Mouse (Mus musculus): ENCODE measurements at regions not wholly inside any gene's neighbourhood (a gene's known extent, or its start where the extent isn't known, plus 50 kb on each side); places are given as distances from the start of the nearest gene placed in this dataset.

- H3K4me3 ChIP-seq: no peak overlapping the region
- no peak overlapping the region for H3K9ac ChIP-seq
- no peak overlapping the region for H3K4me2 ChIP-seq
- 59% methylated on average over 4 of the region's 4 CpGs for WGBS
- H3K4me1 ChIP-seq: no peaks in the 10 kb centered on the region
- ATAC-seq (ENCODE audit: extremely low read depth, insufficient number of reproducible peaks, low FRiP score, low TSS enrichment): no peak
- H3K36me3 ChIP-seq: no peaks in the 10 kb centered on the region
- H3K27me3 ChIP-seq (replicated peaks): no peaks in the 10 kb centered on the region
- no peak overlapping the region for H3K27ac ChIP-seq (replicated peaks)
- H3K9me3 ChIP-seq: no peaks in the 10 kb centered on the region
These were observed 370.5 kb downstream of the Cdh11 start for GRCm38 (mm10) chr8:102414931-102415330.

GRCm38 (mm10) chr8:102413446-102413845 lies 372.0 kb downstream of the Cdh11 start:
- no peak overlapping the region for H3K27ac ChIP-seq (replicated peaks)
- H3K4me3 ChIP-seq: no peak overlapping the region
- 84% methylated on average over 5 of the region's 5 CpGs for WGBS
- no peaks in the 10 kb centered on the region for H3K36me3 ChIP-seq
- H3K4me1 ChIP-seq: no peaks in the 10 kb centered on the region
- H3K9me3 ChIP-seq: no peaks in the 10 kb centered on the region
- H3K27me3 ChIP-seq (replicated peaks): no peaks in the 10 kb centered on the region
- no peak for ATAC-seq (ENCODE audit: extremely low read depth, insufficient number of reproducible peaks, low FRiP score, low TSS enrichment)
- H3K4me2 ChIP-seq: no peak overlapping the region
- no peak overlapping the region for H3K9ac ChIP-seq

GRCm38 (mm10) chr8:102387591-102387990 lies 397.9 kb downstream of the Cdh11 start:
- H3K4me2 ChIP-seq: no peak overlapping the region
- 77% methylated on average over 4 of the region's 4 CpGs for WGBS
- no peak overlapping the region for H3K4me3 ChIP-seq
- peaks cover 7% of the 10 kb centered on the region; the same call in 1 of the 2 replicates for H3K9me3 ChIP-seq
- H3K36me3 ChIP-seq: no peaks in the 10 kb centered on the region
- no peak overlapping the region for H3K9ac ChIP-seq
- H3K27ac ChIP-seq (replicated peaks): no peak overlapping the region
- ATAC-seq (ENCODE audit: extremely low read depth, insufficient number of reproducible peaks, low FRiP score, low TSS enrichment): no peak
- H3K4me1 ChIP-seq: no peaks in the 10 kb centered on the region
- H3K27me3 ChIP-seq (replicated peaks): no peaks in the 10 kb centered on the region

- Histone ChIP-seq H3K27ac (replicated peaks) (peak overlapping the region; percentile 24; the same call in 1 of the 2 replicates), H3K4me1 (no peaks in the 10 kb centered on the region), H3K9me3 (no peaks in the 10 kb centered on the region), H3K36me3 (no peaks in the 10 kb centered on the region), H3K4me3 (no peak overlapping the region), H3K9ac (no peak overlapping the region), H3K4me2 (no peak overlapping the region), H3K27me3 (replicated peaks) (no peaks in the 10 kb centered on the region)
- no peak for ATAC-seq (ENCODE audit: extremely low read depth, insufficient number of reproducible peaks, low FRiP score, low TSS enrichment)
- WGBS: 13% methylated on average over 1 of the region's 1 CpGs
These were observed 440.1 kb downstream of the Cdh11 start for GRCm38 (mm10) chr8:102345392-102345791.

- Histone ChIP-seq H3K9ac (no peak overlapping the region), H3K4me3 (no peak overlapping the region), H3K27ac (replicated peaks) (no peak overlapping the region), H3K4me2 (no peak overlapping the region), H3K27me3 (replicated peaks) (no peaks in the 10 kb centered on the region), H3K36me3 (no peaks in the 10 kb centered on the region), H3K4me1 (no peaks in the 10 kb centered on the region), H3K9me3 (no peaks in the 10 kb centered on the region)
- 60% methylated on average over 5 of the region's 5 CpGs for WGBS
- ATAC-seq (ENCODE audit: extremely low read depth, insufficient number of reproducible peaks, low FRiP score, low TSS enrichment): no peak
These were observed 452.9 kb downstream of the Cdh11 start for GRCm38 (mm10) chr8:102332511-102332910.

- Histone ChIP-seq H3K4me2 (no peak overlapping the region), H3K27me3 (replicated peaks) (no peaks in the 10 kb centered on the region), H3K9ac (no peak overlapping the region), H3K4me3 (no peak overlapping the region), H3K9me3 (no peaks in the 10 kb centered on the region), H3K4me1 (no peaks in the 10 kb centered on the region), H3K27ac (replicated peaks) (no peak overlapping the region), H3K36me3 (no peaks in the 10 kb centered on the region)
- 70% methylated on average over 4 of the region's 4 CpGs for WGBS
- no peak for ATAC-seq (ENCODE audit: extremely low read depth, insufficient number of reproducible peaks, low FRiP score, low TSS enrichment)
These were observed 454.3 kb downstream of the Cdh11 start for GRCm38 (mm10) chr8:102331151-102331550.

- no peak overlapping the region for H3K4me3 ChIP-seq
- H3K27me3 ChIP-seq (replicated peaks): no peaks in the 10 kb centered on the region
- no peak for ATAC-seq (ENCODE audit: extremely low read depth, insufficient number of reproducible peaks, low FRiP score, low TSS enrichment)
- H3K4me1 ChIP-seq: no peaks in the 10 kb centered on the region
- H3K9ac ChIP-seq: no peak overlapping the region
- H3K4me2 ChIP-seq: no peak overlapping the region
- no peak overlapping the region for H3K27ac ChIP-seq (replicated peaks)
- WGBS: 76% methylated on average over 1 of the region's 1 CpGs
- H3K36me3 ChIP-seq: no peaks in the 10 kb centered on the region
- no peaks in the 10 kb centered on the region for H3K9me3 ChIP-seq
These were observed 455.5 kb downstream of the Cdh11 start for GRCm38 (mm10) chr8:102329955-102330354.

Data from heart, embryonic 13.5 days (tissue).